Mouse (Mus musculus) right cerebral cortex, adult 18-20 months (tissue): ENCODE data around the gene Zfp644.
"Not testable (repeated sequence)": the region's sequence is repeated elsewhere in the genome, so short reads cannot be mapped to it uniquely, and the experiment has no call there.

Experiments used
- DNase-seq: peaks from one replicate; pipeline ENCODE4 v3.0.0; 2022; ENCODE audit warnings: mixed read lengths

Gene Zfp644

GRCm38 (mm10) chr5:106696396-106697337 lies at the start of gene Zfp644:
Gene Zfp644 (minus strand): TSS chr5:106697287.
- peak; percentile 94 for DNase-seq

DNA sequence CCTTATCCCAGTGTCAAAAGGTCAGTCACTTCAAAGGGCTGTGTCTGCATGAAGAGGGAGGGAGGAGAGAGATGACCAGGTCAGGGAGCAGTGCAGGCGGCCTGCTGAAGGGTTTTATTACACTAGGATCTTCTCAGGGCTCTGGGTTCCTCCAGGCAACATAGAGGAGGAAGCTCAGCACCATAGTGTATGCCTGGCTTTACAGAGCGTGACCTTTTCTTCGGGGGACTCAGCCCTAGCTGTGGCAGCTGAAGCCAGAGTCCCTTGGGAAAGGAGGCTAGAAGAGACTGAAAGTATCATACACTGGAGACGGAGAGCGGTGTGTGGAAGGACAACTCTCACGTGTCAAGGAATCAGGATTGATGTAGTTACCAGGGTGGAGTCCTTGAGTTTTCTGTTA lies 42.6 kb upstream of the Zfp644 start:
- no peak for DNase-seq

DNA sequence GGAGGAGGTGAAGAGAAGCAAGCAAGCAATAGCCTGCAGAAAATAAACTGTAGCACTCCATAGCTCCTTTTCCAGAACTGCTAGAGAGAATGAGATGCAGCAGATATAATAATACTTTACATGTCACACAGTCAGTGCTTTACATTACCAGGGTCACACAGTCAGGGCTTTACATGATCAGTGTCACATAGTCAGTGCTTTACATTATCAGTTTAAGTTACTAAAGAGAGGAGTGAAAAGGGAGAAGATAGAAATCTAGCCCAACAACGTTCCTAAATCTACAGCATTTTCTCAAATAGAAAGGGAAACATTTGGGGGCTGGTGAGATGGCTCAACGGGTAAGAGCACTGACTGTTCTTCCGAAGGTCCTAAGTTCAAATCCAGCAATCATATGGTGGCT lies 26.4 kb upstream of the Zfp644 start:
- DNase-seq = no peak

DNA sequence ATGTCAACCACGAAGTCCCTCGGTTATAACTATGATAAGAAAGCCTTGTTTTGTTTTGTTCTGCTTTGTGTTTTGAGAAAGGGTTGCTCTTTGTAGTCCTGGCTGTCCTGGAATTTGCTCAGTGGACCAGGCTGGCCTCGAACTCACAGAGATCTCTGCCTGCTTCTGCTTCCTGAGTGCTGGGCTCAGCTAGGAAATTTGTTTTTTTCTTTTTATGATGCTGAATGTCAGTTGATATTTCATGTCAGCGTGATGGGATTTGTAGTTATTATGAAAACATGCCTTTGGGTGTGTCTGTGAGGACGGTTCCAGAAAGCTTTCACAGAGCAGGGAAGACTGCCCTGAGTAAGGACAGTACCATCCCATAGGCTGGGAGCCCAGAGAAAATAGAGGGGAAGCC lies 25.7 kb upstream of the Zfp644 start:
- DNase-seq = no peak

DNA sequence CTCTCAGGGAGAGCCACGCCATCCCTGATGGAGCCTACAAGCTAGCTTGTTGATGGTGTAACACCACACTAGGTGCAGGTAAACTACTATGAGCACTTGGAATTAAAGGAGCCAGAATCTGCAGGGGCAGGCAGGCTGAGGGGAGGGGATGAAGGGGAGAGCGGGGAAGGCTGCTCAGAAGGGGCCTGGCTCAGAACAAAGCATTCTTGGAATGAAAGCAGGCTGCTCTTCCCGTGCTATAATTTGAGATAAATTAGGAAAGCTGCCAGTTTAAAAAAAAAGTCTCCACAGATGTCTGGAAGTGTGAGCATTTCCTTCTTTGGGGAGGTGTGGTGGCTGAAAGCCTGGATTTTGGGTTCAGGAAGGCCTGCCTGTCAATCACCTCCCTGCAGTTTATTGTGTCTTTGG lies 14.8 kb upstream of the Zfp644 start:
- peak; percentile 13 for DNase-seq

DNA sequence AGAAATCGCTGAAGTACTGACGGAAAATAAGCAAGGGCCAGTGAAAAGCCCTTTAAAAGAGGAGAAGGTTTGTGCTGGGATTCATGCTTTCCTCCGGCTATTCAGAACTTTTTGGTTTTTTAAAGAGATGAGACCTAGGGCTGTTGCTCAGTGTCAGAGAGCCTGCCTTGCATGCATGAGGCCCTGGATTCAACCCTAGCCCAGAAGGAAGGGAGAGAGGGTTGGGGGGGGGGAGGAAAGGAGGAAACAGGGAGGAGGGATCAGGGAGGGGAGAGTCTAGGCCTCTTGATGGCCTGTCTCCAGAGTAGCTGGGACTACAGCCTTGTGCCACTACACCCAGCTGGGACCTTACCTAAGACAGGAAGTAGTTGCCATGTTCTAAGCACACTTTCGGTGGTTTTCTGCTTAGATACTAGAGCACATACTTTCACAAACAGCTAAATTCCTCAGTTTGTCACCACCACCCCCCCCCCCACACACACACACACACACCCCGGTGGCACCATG lies 14.2 kb upstream of the Zfp644 start:
- DNase-seq = no peak

DNA sequence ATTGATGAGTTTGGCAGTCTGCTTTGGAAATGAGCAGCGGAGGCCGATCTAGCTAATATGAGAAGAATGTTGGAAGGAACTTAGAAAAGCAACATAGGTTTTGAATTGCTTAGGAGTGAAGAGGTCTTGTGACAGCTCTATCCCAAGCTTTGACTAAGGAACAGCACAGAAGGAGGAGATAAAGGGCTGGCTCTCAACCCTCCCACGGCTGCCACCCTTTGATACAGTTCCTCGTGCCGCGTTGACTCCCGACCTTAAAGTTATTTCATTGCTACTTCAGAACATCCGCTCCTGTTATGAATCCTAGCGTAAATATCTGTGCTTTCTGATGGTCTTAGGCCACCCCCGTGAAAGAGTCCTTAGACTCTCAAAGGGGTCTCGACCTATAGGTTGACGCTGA lies 13.5 kb upstream of the Zfp644 start:
- no peak for DNase-seq

- no peak for DNase-seq
These were observed 13.0 kb upstream of the Zfp644 start for GRCm38 (mm10) chr5:106710085-106710409.

- DNase-seq = no peak
These were observed 12.4 kb upstream of the Zfp644 start for GRCm38 (mm10) chr5:106709388-106710084.

DNA sequence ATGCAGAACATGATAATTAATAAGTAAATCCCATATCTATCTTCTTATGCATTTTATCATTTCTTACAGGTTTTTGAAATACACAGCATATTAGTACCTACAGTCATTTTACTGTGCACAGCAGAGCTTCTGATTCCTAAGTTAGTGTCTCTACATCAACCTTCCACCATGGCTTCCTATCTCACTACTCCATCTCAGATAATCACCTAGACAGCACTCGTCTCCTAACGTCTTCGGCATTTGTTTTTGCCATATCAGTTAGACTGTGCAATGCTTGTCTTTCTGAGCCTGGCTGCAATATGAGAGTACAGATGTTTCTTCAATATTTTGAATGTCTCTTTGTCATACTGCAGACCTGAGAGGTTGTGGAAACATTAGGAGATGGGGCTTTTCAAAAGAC lies 9.3 kb upstream of the Zfp644 start:
- DNase-seq = no peak

- no peak for DNase-seq
These were observed 8.1 kb upstream of the Zfp644 start for GRCm38 (mm10) chr5:106705162-106705561.

- DNase-seq = no peak
These were observed 1.2 kb downstream of the Zfp644 start for GRCm38 (mm10) chr5:106695681-106696395.

DNA sequence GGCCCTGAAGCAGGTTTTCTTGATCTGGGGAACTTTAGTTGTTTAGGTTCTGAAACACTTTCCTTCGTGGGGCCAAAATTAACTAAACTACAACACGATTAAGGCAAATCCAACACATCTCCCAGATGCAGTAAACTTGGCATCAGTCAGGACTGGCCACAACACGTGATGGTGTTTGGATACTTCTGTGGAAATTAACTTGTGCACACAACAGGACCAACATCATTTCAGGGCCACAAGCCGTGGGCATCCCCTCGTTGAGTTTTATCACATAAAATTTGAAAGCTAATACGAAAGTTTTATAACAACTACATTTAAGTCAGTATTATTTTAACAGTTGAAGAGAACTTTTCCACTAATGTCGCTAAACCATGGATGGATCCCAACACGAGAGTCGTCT lies 1.9 kb downstream of the Zfp644 start:
- no peak for DNase-seq

- no peak for DNase-seq
These were observed 2.4 kb downstream of the Zfp644 start for GRCm38 (mm10) chr5:106694683-106695082.

- no peak for DNase-seq
These were observed 4.1 kb downstream of the Zfp644 start for GRCm38 (mm10) chr5:106693034-106693433.

DNA sequence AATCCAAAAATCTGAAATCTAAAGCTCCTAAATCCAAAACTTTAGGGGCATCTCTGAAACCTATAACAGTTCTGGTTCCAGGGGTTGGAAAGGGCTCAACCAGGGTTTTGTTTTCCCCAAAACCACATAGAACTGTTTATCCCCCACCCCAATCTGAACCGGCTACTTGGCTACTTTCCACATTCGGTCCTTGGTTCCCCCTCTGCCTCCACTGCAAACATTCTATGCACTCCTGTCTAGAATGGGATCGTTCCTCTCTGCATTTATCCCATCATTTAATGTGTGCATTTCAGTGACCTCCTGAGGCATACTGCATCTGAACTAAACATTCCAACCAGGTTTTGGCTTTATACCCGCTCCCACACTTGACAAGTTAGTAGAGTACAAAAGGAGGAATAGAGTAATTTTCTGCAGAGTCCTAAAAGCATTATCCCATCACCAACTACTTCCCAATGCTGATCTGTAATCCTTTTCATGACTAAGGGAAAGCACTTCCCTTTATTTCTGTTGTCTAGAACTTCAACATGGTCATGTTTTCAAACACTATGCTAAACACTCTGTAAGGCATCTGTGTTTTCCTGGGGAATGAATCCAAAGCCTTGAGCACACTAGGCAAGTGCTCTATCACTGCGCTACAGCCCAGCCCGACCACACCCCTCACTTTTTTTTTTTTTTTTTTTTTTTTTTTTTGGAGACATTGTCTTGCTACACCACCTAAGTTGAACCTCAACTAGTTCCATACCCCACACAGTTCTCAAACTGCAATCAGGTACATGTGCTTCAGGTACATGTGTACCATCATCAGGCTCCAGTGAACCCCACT lies 16.2 kb downstream of the Zfp644 start:
- DNase-seq = no peak

- no peak for DNase-seq
These were observed 17.4 kb downstream of the Zfp644 start for GRCm38 (mm10) chr5:106679659-106680058.

- not testable (repeated sequence) for DNase-seq
These were observed 18.3 kb downstream of the Zfp644 start for GRCm38 (mm10) chr5:106678823-106679222.

DNA sequence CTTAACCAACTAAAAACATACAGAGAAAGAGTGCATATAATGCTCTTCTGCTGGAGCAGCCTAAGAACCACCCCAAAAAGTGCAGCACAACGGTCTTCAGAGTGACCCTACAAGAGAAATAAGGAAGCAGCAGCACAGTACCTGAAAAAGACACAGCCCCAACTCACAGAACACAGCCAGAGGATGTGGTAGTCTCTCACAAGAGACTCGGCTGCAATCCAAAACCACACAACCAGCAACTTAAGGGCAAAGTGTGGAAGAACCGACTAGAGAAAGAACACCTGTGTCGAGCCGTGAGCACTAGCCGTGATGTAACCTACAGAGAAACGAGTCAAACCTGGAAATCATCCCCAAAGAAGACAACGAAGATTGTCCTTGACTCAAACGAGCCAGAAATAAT lies 20.3 kb downstream of the Zfp644 start:
- DNase-seq = no peak

GRCm38 (mm10) chr5:106672597-106672996 lies 24.5 kb downstream of the Zfp644 start:
- DNase-seq = no peak

DNA sequence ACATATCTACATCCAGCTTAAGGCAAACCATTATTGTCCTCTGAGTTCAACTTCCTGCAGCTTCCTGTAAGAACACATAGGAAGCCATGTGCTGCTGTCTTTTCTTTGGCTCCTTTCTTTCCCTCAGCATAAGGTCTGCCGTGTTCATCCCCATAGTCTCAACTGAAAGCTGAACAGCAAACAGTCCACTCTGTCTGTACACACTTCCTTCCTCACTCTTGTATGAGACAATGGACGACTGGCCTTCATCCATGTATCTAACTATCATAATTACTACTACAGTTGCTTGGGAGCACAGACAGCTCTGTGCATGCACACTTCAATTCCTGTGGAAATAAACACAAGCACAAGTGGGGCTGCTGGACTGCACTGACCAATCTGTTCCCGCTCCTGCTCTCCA lies 25.2 kb downstream of the Zfp644 start:
- DNase-seq = no peak

GRCm38 (mm10) chr5:106664910-106665309 lies 32.2 kb downstream of the Zfp644 start:
- no peak for DNase-seq
